Mouse (Mus musculus) kidney, postnatal 14 days (tissue): Measurements from ENCODE around the gene Wdpcp.

Experiments used
- DNase-seq: peaks from one replicate; pipeline ENCODE4 v3.0.0; 2022; ENCODE audit warnings: mixed read lengths

Gene Wdpcp

GRCm38 (mm10) chr11:21569456-21570108 is 2.5 kb upstream of the Wdpcp start:
- DNase-seq: peak; percentile 62

GRCm38 (mm10) chr11:21570109-21570474 is 1.9 kb upstream of the Wdpcp start:
- peak; percentile 24 for DNase-seq

- peak; percentile 30 for DNase-seq
Measured at GRCm38 (mm10) chr11:21570973-21571372, 1.1 kb upstream of the Wdpcp start.

GRCm38 (mm10) chr11:21581472-21581871 is 9.4 kb downstream of the Wdpcp start:
- DNase-seq: no peak

GRCm38 (mm10) chr11:21583286-21583685 is 11.3 kb downstream of the Wdpcp start:
- DNase-seq: no peak

GRCm38 (mm10) chr11:21602497-21602896 is 30.5 kb downstream of the Wdpcp start:
- no peak for DNase-seq

- no peak for DNase-seq
Measured at GRCm38 (mm10) chr11:21615915-21616314, 43.9 kb downstream of the Wdpcp start.

GRCm38 (mm10) chr11:21634171-21634907 is 62.3 kb downstream of the Wdpcp start:
- no peak for DNase-seq

GRCm38 (mm10) chr11:21638341-21638740 is 66.3 kb downstream of the Wdpcp start:
- no peak for DNase-seq

- DNase-seq: peak; percentile 14
Measured at GRCm38 (mm10) chr11:21639534-21639933, 67.5 kb downstream of the Wdpcp start.

GRCm38 (mm10) chr11:21644231-21644630 is 72.2 kb downstream of the Wdpcp start:
- DNase-seq: no peak

GRCm38 (mm10) chr11:21646136-21646535 is 74.1 kb downstream of the Wdpcp start:
- no peak for DNase-seq

GRCm38 (mm10) chr11:21658985-21659384 is 87.0 kb downstream of the Wdpcp start:
- DNase-seq: peak; percentile 27

GRCm38 (mm10) chr11:21677034-21677433 is 105.0 kb downstream of the Wdpcp start:
- no peak for DNase-seq

GRCm38 (mm10) chr11:21688441-21688840 is 116.4 kb downstream of the Wdpcp start:
- no peak for DNase-seq

GRCm38 (mm10) chr11:21690730-21691129 is 118.7 kb downstream of the Wdpcp start:
- no peak for DNase-seq

GRCm38 (mm10) chr11:21694087-21694486 is 122.1 kb downstream of the Wdpcp start:
- DNase-seq: no peak

GRCm38 (mm10) chr11:21697642-21698041 is 125.6 kb downstream of the Wdpcp start:
- no peak for DNase-seq

- DNase-seq: no peak
Measured at GRCm38 (mm10) chr11:21713508-21713907, 141.5 kb downstream of the Wdpcp start.

- no peak for DNase-seq
Measured at GRCm38 (mm10) chr11:21714065-21714464, 142.0 kb downstream of the Wdpcp start.

GRCm38 (mm10) chr11:21726329-21726728 is 154.3 kb downstream of the Wdpcp start:
- no peak for DNase-seq

GRCm38 (mm10) chr11:21729056-21729455 is 157.0 kb downstream of the Wdpcp start:
- DNase-seq: no peak

- peak; percentile 14 for DNase-seq
Measured at GRCm38 (mm10) chr11:21729961-21730360, 157.9 kb downstream of the Wdpcp start.

GRCm38 (mm10) chr11:21735272-21735671 is 163.2 kb downstream of the Wdpcp start:
- DNase-seq: no peak

- no peak for DNase-seq
Measured at GRCm38 (mm10) chr11:21749487-21749886, 177.5 kb downstream of the Wdpcp start.
